Mouse (Mus musculus): ENCODE measurements around the gene Cpne5. TPM values are rescaled to one million over a fixed set of nuclear protein-coding genes. Genes with fewer than 3 reads are reported as not detected.

The Cpne5 gene
- total and polyA plus RNA-seq, 3 experiments: 0.19 to 1.0 TPM; not detected in 1

DNA sequence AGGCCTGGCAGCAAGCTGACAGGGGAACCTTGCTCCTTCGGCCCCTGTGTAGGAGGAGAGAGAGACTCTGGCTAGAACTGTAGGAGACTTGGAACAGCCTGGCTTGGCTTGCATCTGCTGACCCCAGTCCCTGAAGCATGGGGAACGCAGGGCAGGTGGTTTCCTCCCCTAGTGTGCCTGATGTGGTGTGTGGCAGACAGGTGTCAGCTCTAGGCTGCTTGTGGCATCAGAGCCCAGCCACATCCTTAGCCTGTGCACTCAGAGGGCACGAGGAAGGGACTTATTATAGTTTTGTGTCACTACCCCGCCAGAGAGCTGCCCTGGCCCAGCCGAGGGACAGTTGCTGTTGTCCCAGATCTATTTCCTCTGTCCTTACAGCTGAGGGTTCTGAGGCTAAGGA, 85.4 kb downstream of the Cpne5 start:
- no peak overlapping the region for H3K9ac ChIP-seq (ENCODE audit: control insufficient read depth, low read depth, low read length, poor library complexity, severe bottlenecking)
- H3K27ac ChIP-seq (ENCODE audit: control insufficient read depth, low read depth, low read length): no peak overlapping the region
- peaks cover 0 to 7% of the 10 kb centered on the region in 2 experiments; a peak in 2 of 4 replicates for H3K36me3 ChIP-seq (ENCODE audit: control insufficient read depth in 1 of 2, insufficient read depth in 2 of 2, low read length in 2 of 2)
- no peaks in the 10 kb centered on the region for H3K27me3 ChIP-seq (ENCODE audit: control insufficient read depth in 1 of 2, insufficient read depth in 2 of 2, low read length in 2 of 2)
- TF ChIP-seq CTCF (IDR thresholded peaks at IDR 0.05 in 2 of 3, conservative IDR thresholded peaks at IDR 0.05 in 1 of 3; ENCODE audit: control insufficient read depth in 1 of 3, insufficient read depth in 1 of 3, low read depth in 2 of 3, low read length in 3 of 3, poor library complexity in 1 of 3, severe bottlenecking in 1 of 3) (no peak), MAZ (IDR thresholded peaks at IDR 0.05; ENCODE audit: low read depth, low read length) (no peak), TCF12 (IDR thresholded peaks at IDR 0.05; ENCODE audit: low read depth, low read length) (no peak), CHD1 (IDR thresholded peaks at IDR 0.05; ENCODE audit: low read depth, low read length) (no peak), JUND (IDR thresholded peaks at IDR 0.05; ENCODE audit: low read depth, low read length) (no peak), ELF1 (IDR thresholded peaks at IDR 0.05; ENCODE audit: low read depth, low read length) (no peak), USF2 (IDR thresholded peaks at IDR 0.05; ENCODE audit: borderline replicate concordance in 1 of 2, insufficient read depth in 1 of 2, low read depth in 1 of 2, low read length in 2 of 2) (no peak), HCFC1 (IDR thresholded peaks at IDR 0.05; ENCODE audit: low read depth, low read length) (no peak), ETS1 (IDR thresholded peaks at IDR 0.05; ENCODE audit: low read depth, low read length) (no peak), MAFK (IDR thresholded peaks at IDR 0.05; ENCODE audit: borderline replicate concordance, low read depth, low read length) (no peak), BHLHE40 (IDR thresholded peaks at IDR 0.05; ENCODE audit: borderline replicate concordance, low read depth, low read length) (no peak), KAT2A (conservative IDR thresholded peaks at IDR 0.05; ENCODE audit: low read depth, low read length) (no peak)
- H3K4me1 ChIP-seq (ENCODE audit: control insufficient read depth in 1 of 2, insufficient read depth in 2 of 2, low read length in 2 of 2): peaks cover 6 to 26% of the 10 kb centered on the region in 2 experiments
- DNase-seq (ENCODE audit: low read depth, low spot score): no peak
- H3K4me3 ChIP-seq (ENCODE audit: control insufficient read depth in 1 of 2, insufficient read depth in 1 of 2, low read depth in 2 of 2, low read length in 2 of 2): no peak overlapping the region
- no peaks in the 10 kb centered on the region for H3K9me3 ChIP-seq (replicated peaks; ENCODE audit: insufficient read depth, low read length)
- H3K79me2 ChIP-seq (ENCODE audit: control insufficient read depth, insufficient read depth, low read length, poor library complexity): no peaks in the 10 kb centered on the region

DNA sequence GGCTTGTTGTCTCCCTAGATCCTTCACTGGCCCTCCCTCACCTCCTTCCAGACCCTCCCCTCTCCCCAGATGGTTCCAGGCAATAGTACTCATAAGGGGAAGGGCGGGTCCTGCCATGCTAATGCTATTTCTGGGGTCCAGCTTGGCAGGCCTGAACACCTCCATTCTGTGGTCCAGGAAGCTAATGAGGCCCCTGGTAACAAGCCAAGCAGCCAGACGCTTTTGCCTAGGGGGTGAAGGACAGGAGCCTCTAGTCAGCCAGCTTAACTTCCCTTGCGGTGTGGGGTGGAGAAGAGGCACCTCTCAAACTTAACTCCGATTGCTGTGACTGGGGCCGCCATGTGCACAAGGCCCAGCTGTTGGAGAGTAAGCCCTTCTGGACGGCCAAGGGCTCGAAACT, 88.2 kb downstream of the Cpne5 start:
- TF ChIP-seq EP300 (IDR thresholded peaks at IDR 0.05; ENCODE audit: low read depth in 1 of 2, low read length in 2 of 2) (no peak), KAT2A (conservative IDR thresholded peaks at IDR 0.05; ENCODE audit: low read depth, low read length) (no peak), RCOR1 (IDR thresholded peaks at IDR 0.05; ENCODE audit: low read depth, low read length) (no peak), TCF12 (IDR thresholded peaks at IDR 0.05; ENCODE audit: low read depth, low read length) (no peak), UBTF (IDR thresholded peaks at IDR 0.05; ENCODE audit: borderline replicate concordance, insufficient read depth, low read depth, low read length) (no peak), ELF1 (IDR thresholded peaks at IDR 0.05; ENCODE audit: low read depth, low read length) (no peak), ZNF384 (IDR thresholded peaks at IDR 0.05; ENCODE audit: low read depth, low read length) (no peak), CHD2 (IDR thresholded peaks at IDR 0.05; ENCODE audit: low read length) (no peak), ZMIZ1 (IDR thresholded peaks at IDR 0.05; ENCODE audit: low read depth, low read length) (no peak), HCFC1 (IDR thresholded peaks at IDR 0.05; ENCODE audit: low read depth, low read length) (no peak), GATA1 (IDR thresholded peaks at IDR 0.05; ENCODE audit: low read depth, low read length) (no peak), TBP (IDR thresholded peaks at IDR 0.05; ENCODE audit: low read depth, low read length) (no peak), ETS1 (IDR thresholded peaks at IDR 0.05; ENCODE audit: low read depth, low read length) (no peak), MYB (IDR thresholded peaks at IDR 0.05; ENCODE audit: low read depth, low read length) (no peak), ZKSCAN1 (IDR thresholded peaks at IDR 0.05; ENCODE audit: low read depth, low read length) (no peak), JUND (IDR thresholded peaks at IDR 0.05; ENCODE audit: low read depth, low read length) (no peak), CHD1 (IDR thresholded peaks at IDR 0.05; ENCODE audit: low read depth, low read length) (no peak)
- DNase-seq (ENCODE audit: low read depth, low spot score): no peak
- Histone ChIP-seq H3K4me1 (ENCODE audit: control insufficient read depth in 1 of 2, insufficient read depth in 2 of 2, low read length in 2 of 2) (peaks cover 0 to 6% of the 10 kb centered on the region in 2 experiments; a peak in 1 of 4 replicates), H3K79me2 (ENCODE audit: control insufficient read depth, insufficient read depth, low read length, poor library complexity) (no peaks in the 10 kb centered on the region), H3K4me3 (ENCODE audit: control insufficient read depth in 1 of 2, insufficient read depth in 1 of 2, low read depth in 2 of 2, low read length in 2 of 2) (no peak overlapping the region), H3K27me3 (ENCODE audit: control insufficient read depth in 1 of 2, insufficient read depth in 2 of 2, low read length in 2 of 2) (no peaks in the 10 kb centered on the region), H3K27ac (ENCODE audit: control insufficient read depth, low read depth, low read length) (no peak overlapping the region), H3K9ac (ENCODE audit: control insufficient read depth, low read depth, low read length, poor library complexity, severe bottlenecking) (no peak overlapping the region), H3K36me3 (ENCODE audit: control insufficient read depth in 1 of 2, insufficient read depth in 2 of 2, low read length in 2 of 2) (no peaks in the 10 kb centered on the region), H3K9me3 (replicated peaks; ENCODE audit: insufficient read depth, low read length) (no peaks in the 10 kb centered on the region)
